Mouse (Mus musculus): ENCODE data around the gene Fam219a. TPM values are rescaled to one million over a fixed set of nuclear protein-coding genes. Genes with fewer than 3 reads are reported as not detected.
A peak's percentile ranks its signal among the peaks of the same experiment; 100 is the strongest.

The Fam219a gene
- total and polyA plus RNA-seq, 2 experiments from 2014 or later, result 24.1 to 130 TPM

GRCm38 (mm10) chr4:41563297-41563696 lies 6.0 kb downstream of the Fam219a start:
- H3K9me3 ChIP-seq (ENCODE audit: low read length), result no peaks in the 10 kb centered on the region
- no peak overlapping the region for H3K27ac ChIP-seq (ENCODE audit: low read depth, low read length)
- no peak overlapping the region for H3K9ac ChIP-seq (replicated peaks; ENCODE audit: low read length, poor library complexity, severe bottlenecking)
- 88% methylated on average over 5 of the region's 5 CpGs for WGBS
- no peak overlapping the region for H3K4me3 ChIP-seq (ENCODE audit: low read depth, low read length)
- peaks cover 25% of the 10 kb centered on the region for H3K4me1 ChIP-seq (ENCODE audit: insufficient read depth, low read length)
- no peak for ATAC-seq (ENCODE audit: low FRiP score)
- no peak overlapping the region for H3K4me2 ChIP-seq (ENCODE audit: low read depth, low read length, poor library complexity, severe bottlenecking)
- no peaks in the 10 kb centered on the region for H3K27me3 ChIP-seq (ENCODE audit: insufficient read depth, low read length)
- TF ChIP-seq CTCF (IDR thresholded peaks at IDR 0.05), result no peak
- H3K36me3 ChIP-seq (ENCODE audit: insufficient read depth, low read length), result peaks cover 7% of the 10 kb centered on the region
- DNase-seq (ENCODE audit: low spot score), result no peak

DNA sequence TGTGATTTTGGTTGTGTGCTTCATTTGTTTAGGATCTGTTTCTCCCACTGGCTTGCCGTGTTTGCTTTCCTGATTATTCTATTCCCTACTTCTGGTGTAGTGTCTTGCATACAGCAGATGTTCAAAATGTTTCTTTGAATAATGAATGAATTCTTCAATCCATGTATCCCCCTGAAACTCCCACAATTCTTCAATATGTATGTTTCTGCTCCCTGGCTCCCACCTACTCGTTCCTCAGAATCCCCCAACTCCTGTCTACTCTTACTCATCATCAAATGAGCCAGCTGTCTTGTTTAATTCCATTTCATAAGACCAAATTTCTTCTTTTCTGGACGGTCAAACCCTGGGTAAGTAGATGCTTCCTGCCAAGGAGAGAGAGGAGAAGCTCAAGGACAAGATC lies 12.2 kb downstream of the Fam219a start:
- Histone ChIP-seq H3K4me2 (ENCODE audit: low read depth, low read length, poor library complexity, severe bottlenecking) (no peak overlapping the region), H3K4me1 (ENCODE audit: insufficient read depth, low read length) (peaks cover 9% of the 10 kb centered on the region), H3K27me3 (ENCODE audit: insufficient read depth, low read length) (no peaks in the 10 kb centered on the region), H3K27ac (ENCODE audit: low read depth, low read length) (no peak overlapping the region; the same call in 1 of the 2 replicates), H3K9me3 (ENCODE audit: low read length) (no peaks in the 10 kb centered on the region), H3K4me3 (ENCODE audit: low read depth, low read length) (no peak overlapping the region), H3K9ac (replicated peaks; ENCODE audit: low read length, poor library complexity, severe bottlenecking) (no peak overlapping the region), H3K36me3 (ENCODE audit: insufficient read depth, low read length) (no peaks in the 10 kb centered on the region; the same call in 1 of the 2 replicates)
- no peak for TF ChIP-seq CTCF (IDR thresholded peaks at IDR 0.05)
- no peak for DNase-seq (ENCODE audit: low spot score)
- WGBS, result 51% methylated on average over 3 of the region's 3 CpGs
- no peak for ATAC-seq (ENCODE audit: low FRiP score)

GRCm38 (mm10) chr4:41556311-41556953 lies 12.9 kb downstream of the Fam219a start:
- peak overlapping the region; percentile 26; the same call in 1 of the 2 replicates for H3K27ac ChIP-seq (ENCODE audit: low read depth, low read length)
- peaks cover 9% of the 10 kb centered on the region for H3K4me1 ChIP-seq (ENCODE audit: insufficient read depth, low read length)
- peak overlapping the region; percentile 18; the same call in 1 of the 2 replicates for H3K4me2 ChIP-seq (ENCODE audit: low read depth, low read length, poor library complexity, severe bottlenecking)
- no peak overlapping the region for H3K4me3 ChIP-seq (ENCODE audit: low read depth, low read length)
- DNase-seq (ENCODE audit: low spot score) (no peak), ATAC-seq (ENCODE audit: low FRiP score) (peak; percentile 36; the same call in 1 of the 2 replicates)
- H3K9me3 ChIP-seq (ENCODE audit: low read length), result no peaks in the 10 kb centered on the region
- no peak overlapping the region for H3K9ac ChIP-seq (replicated peaks; ENCODE audit: low read length, poor library complexity, severe bottlenecking)
- TF ChIP-seq CTCF (IDR thresholded peaks at IDR 0.05), result no peak
- H3K27me3 ChIP-seq (ENCODE audit: insufficient read depth, low read length), result no peaks in the 10 kb centered on the region
- no peaks in the 10 kb centered on the region; the same call in 1 of the 2 replicates for H3K36me3 ChIP-seq (ENCODE audit: insufficient read depth, low read length)
- 49% methylated on average over 5 of the region's 5 CpGs for WGBS

GRCm38 (mm10) chr4:41554994-41555663 lies 14.2 kb downstream of the Fam219a start:
- Histone ChIP-seq H3K27me3 (ENCODE audit: insufficient read depth, low read length) (no peaks in the 10 kb centered on the region), H3K4me3 (ENCODE audit: low read depth, low read length) (no peak overlapping the region), H3K27ac (ENCODE audit: low read depth, low read length) (no peak overlapping the region), H3K9ac (replicated peaks; ENCODE audit: low read length, poor library complexity, severe bottlenecking) (no peak overlapping the region), H3K4me2 (ENCODE audit: low read depth, low read length, poor library complexity, severe bottlenecking) (no peak overlapping the region), H3K9me3 (ENCODE audit: low read length) (no peaks in the 10 kb centered on the region), H3K36me3 (ENCODE audit: insufficient read depth, low read length) (no peaks in the 10 kb centered on the region; the same call in 1 of the 2 replicates), H3K4me1 (ENCODE audit: insufficient read depth, low read length) (peaks cover 9% of the 10 kb centered on the region)
- ATAC-seq (ENCODE audit: low FRiP score), result no peak
- no peak for TF ChIP-seq CTCF (IDR thresholded peaks at IDR 0.05)
- 78% methylated on average over 14 of the region's 14 CpGs for WGBS
- no peak for DNase-seq (ENCODE audit: low spot score)

- Histone ChIP-seq H3K4me1 (ENCODE audit: insufficient read depth, low read length) (peaks cover 9% of the 10 kb centered on the region), H3K4me3 (ENCODE audit: low read depth, low read length) (no peak overlapping the region), H3K27ac (ENCODE audit: low read depth, low read length) (no peak overlapping the region), H3K36me3 (ENCODE audit: insufficient read depth, low read length) (no peaks in the 10 kb centered on the region; the same call in 1 of the 2 replicates), H3K9me3 (ENCODE audit: low read length) (no peaks in the 10 kb centered on the region), H3K27me3 (ENCODE audit: insufficient read depth, low read length) (no peaks in the 10 kb centered on the region), H3K9ac (replicated peaks; ENCODE audit: low read length, poor library complexity, severe bottlenecking) (no peak overlapping the region), H3K4me2 (ENCODE audit: low read depth, low read length, poor library complexity, severe bottlenecking) (no peak overlapping the region)
- ATAC-seq (ENCODE audit: low FRiP score) (no peak), DNase-seq (ENCODE audit: low spot score) (no peak)
- WGBS, result 63% methylated on average over 11 of the region's 11 CpGs
- no peak for TF ChIP-seq CTCF (IDR thresholded peaks at IDR 0.05)
Observed at GRCm38 (mm10) chr4:41553116-41553515, 16.2 kb downstream of the Fam219a start.

- no peaks in the 10 kb centered on the region for H3K27me3 ChIP-seq (ENCODE audit: insufficient read depth, low read length)
- H3K4me1 ChIP-seq (ENCODE audit: insufficient read depth, low read length), result peaks cover 6% of the 10 kb centered on the region
- H3K4me2 ChIP-seq (ENCODE audit: low read depth, low read length, poor library complexity, severe bottlenecking), result no peak overlapping the region
- DNase-seq (ENCODE audit: low spot score), result peak; percentile 71
- no peak for ATAC-seq (ENCODE audit: low FRiP score)
- H3K27ac ChIP-seq (ENCODE audit: low read depth, low read length), result no peak overlapping the region
- H3K36me3 ChIP-seq (ENCODE audit: insufficient read depth, low read length), result no peaks in the 10 kb centered on the region; the same call in 1 of the 2 replicates
- no peak overlapping the region for H3K9ac ChIP-seq (replicated peaks; ENCODE audit: low read length, poor library complexity, severe bottlenecking)
- H3K4me3 ChIP-seq (ENCODE audit: low read depth, low read length), result no peak overlapping the region
- no peaks in the 10 kb centered on the region for H3K9me3 ChIP-seq (ENCODE audit: low read length)
- TF ChIP-seq CTCF (IDR thresholded peaks at IDR 0.05), result peak; percentile 74
- WGBS, result 47% methylated on average over 6 of the region's 6 CpGs
Observed at GRCm38 (mm10) chr4:41552529-41552928, 16.8 kb downstream of the Fam219a start.

Measured in midbrain, postnatal 0 days (tissue).